Mouse (Mus musculus) ES-Bruce4 (cell line): ENCODE results near the gene Pias1.

ENCODE experiments used
- CTCF ChIP-seq: IDR thresholded peaks from one replicate; pipeline ENCODE4 v1.8.1; 2011; ENCODE audit warnings: low read depth, low read length
- EP300 ChIP-seq: IDR thresholded peaks from 2 replicates; pipeline ENCODE4 v1.6.1; 2011; ENCODE audit warnings: low read depth, low read length; ENCODE audit not compliant: insufficient read depth
- POLR2A ChIP-seq: IDR thresholded peaks from one replicate; pipeline ENCODE4 v1.8.1; 2011; ENCODE audit warnings: low read length; ENCODE audit not compliant: insufficient read depth

DNA sequence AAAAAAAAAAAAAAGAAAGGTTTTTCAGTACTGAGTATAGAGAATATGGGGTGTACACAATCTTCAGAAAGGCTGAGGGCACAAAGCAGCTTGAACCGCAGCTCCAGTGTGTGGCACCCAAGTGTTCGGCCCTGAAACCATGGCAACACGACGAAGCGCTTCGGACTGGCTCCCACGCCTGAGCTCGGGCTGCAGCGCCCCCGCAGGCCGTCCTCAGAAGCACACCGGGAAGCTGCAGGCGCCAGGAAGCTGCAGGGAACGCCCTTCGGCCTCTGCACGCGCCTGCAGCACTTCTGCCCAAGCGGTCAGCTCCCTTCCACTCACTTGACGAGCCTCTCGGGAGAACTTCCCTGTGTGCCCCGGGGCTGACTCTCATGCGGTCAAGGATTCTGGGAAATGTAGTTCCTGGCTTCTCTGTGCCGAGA lies 159.1 kb downstream of the Pias1 start:
- TF ChIP-seq POLR2A (peak; percentile 50), EP300 (peak; percentile 95), CTCF (peak; percentile 88)
